Mouse (Mus musculus): ENCODE results near the gene Slc16a1.

DNA sequence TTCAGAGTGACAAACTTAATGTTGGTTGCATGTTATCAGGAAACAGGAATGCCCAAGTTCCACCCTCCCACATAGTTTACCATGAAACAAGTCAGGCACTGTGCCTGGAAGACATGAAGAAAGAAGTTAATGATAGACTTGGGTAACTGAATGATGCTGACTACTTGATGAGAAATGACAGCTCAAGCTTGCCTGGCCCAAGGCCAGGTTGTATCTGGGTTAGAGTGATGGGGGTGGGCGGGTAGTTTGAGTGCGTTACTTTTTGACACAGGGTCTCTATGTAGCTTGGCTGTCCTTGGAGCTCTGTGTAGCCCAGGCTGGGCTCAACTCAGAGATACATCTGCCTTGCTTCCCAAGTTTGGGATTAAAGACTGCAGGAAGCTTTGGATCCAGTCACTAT is 20.2 kb downstream of the Slc16a1 start:
- TF ChIP-seq CTCF (IDR thresholded peaks at IDR 0.05; ENCODE audit: borderline replicate concordance, control insufficient read depth, extremely low read depth, insufficient read depth, low read length, poor library complexity), result no peak
- no peak for TF ChIP-seq POLR2A (IDR thresholded peaks at IDR 0.05; ENCODE audit: control insufficient read depth, extremely low read depth, insufficient read depth, low read length, poor library complexity)

Data from thymus, adult 2 months (tissue).